Mouse (Mus musculus): Measurements from ENCODE around the gene Slc41a2. TPM values are rescaled to one million over a fixed set of nuclear protein-coding genes. Genes with fewer than 3 reads are reported as not detected.
"Not testable (repeated sequence)": the region's sequence is repeated elsewhere in the genome, so short reads cannot be mapped to it uniquely, and the experiment has no call there.

Slc41a2 gene
- total and polyA plus RNA-seq, 2 experiments from 2014 or later = 11.9 to 42.0 TPM

DNA sequence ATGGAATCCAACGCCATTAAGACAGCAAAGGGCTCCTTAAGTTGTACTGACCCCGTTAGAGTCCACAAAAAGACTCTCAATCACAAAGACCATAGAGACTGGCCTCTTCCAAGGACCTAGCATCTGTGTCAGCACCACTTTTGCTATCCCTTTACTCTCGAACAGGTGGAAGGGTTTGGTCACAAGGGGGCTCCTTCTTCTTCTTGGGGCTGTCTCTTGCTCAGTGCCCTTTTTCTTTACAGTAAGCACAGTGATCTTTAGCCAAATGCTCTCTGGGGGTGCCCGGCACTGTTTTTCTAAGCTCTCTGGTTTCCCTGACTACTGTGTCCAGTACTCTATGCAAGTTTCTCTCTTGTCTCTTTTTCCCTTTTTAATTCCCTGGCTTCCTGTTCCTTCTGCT, 44.8 kb upstream of the Slc41a2 start:
- Histone ChIP-seq H3K4me3 (ENCODE audit: low read depth, low read length) (no peak overlapping the region), H3K4me1 (ENCODE audit: insufficient read depth, low read length) (no peaks in the 10 kb centered on the region), H3K9me3 (ENCODE audit: low read length) (no peaks in the 10 kb centered on the region), H3K4me2 (ENCODE audit: low read depth, low read length, poor library complexity, severe bottlenecking) (no peak overlapping the region), H3K36me3 (ENCODE audit: insufficient read depth, low read length) (no peaks in the 10 kb centered on the region; the same call in 1 of the 2 replicates), H3K27ac (ENCODE audit: low read depth, low read length) (no peak overlapping the region), H3K9ac (replicated peaks; ENCODE audit: low read length, poor library complexity, severe bottlenecking) (no peak overlapping the region), H3K27me3 (ENCODE audit: insufficient read depth, low read length) (no peaks in the 10 kb centered on the region)
- ATAC-seq (ENCODE audit: low FRiP score) = no peak
- no peak for DNase-seq (ENCODE audit: low spot score)
- TF ChIP-seq CTCF (IDR thresholded peaks at IDR 0.05) = no peak
- WGBS = 85% methylated on average over 4 of the region's 4 CpGs

DNA sequence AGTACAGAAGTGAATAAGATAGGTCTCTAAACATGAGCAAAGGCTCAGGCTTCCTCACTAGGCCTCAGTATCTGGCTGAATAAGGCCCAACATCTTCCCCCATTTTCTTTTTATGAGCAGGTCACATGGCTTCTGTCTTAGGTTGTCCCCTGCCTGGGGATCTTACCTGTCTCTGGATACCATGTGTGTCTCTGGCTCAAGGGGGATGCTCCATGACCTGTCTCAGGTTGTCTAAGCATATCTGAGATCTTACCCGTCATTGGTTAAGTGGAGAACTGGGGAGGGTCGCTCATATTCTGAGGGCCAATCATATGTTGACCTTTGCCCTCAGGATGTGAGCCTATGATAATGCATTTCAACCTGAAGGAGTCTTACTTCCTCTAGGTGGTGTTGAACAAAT, 42.8 kb upstream of the Slc41a2 start:
- no peak for DNase-seq (ENCODE audit: low spot score)
- H3K27ac ChIP-seq (ENCODE audit: low read depth, low read length) = no peak overlapping the region
- H3K9me3 ChIP-seq (ENCODE audit: low read length) = no peaks in the 10 kb centered on the region
- H3K9ac ChIP-seq (replicated peaks; ENCODE audit: low read length, poor library complexity, severe bottlenecking) = no peak overlapping the region
- whole genome bisulfite sequencing = 97% methylated on average over 2 of the region's 2 CpGs
- no peak overlapping the region for H3K4me2 ChIP-seq (ENCODE audit: low read depth, low read length, poor library complexity, severe bottlenecking)
- H3K36me3 ChIP-seq (ENCODE audit: insufficient read depth, low read length) = no peaks in the 10 kb centered on the region; the same call in 1 of the 2 replicates
- H3K4me1 ChIP-seq (ENCODE audit: insufficient read depth, low read length) = no peaks in the 10 kb centered on the region
- no peaks in the 10 kb centered on the region for H3K27me3 ChIP-seq (ENCODE audit: insufficient read depth, low read length)
- TF ChIP-seq CTCF (IDR thresholded peaks at IDR 0.05) = no peak
- H3K4me3 ChIP-seq (ENCODE audit: low read depth, low read length) = no peak overlapping the region
- ATAC-seq (ENCODE audit: low FRiP score) = no peak

DNA sequence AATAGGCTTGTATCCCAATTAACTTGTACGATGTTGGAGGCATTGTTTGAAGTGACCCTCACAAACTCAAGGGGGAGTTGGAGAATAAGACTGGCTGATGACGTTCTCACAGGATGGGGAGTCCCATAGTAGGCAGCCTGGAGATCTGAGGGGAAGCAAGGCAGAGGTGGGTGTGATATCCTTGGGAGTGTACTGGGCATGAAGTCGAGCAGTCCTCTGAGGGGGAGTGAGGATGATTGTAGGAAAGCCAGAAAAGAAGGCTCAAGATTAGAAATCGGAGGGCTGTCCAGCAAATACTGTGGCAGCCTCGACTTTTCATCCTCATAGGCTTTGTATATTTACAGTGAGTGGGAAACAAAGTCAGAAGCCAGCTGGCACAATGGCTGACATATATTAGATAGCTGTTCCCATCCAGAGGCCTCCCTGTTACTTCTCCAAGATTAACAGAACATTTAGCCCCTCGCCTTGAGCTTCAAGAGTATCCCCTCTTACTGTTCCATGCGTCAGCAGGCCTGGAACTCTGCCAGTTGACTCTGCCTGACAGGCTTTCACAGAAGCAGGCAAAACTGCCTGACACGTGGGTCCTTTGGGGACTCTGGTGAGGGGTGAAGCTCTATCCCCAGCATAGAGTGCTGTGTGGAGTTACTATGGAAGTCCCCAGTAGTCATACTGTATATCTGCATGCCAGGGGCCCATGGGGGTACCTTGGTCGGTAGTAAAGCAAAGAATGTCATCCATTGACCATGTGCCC, 40.6 kb upstream of the Slc41a2 start:
- ATAC-seq (ENCODE audit: low FRiP score) = no peak

DNA sequence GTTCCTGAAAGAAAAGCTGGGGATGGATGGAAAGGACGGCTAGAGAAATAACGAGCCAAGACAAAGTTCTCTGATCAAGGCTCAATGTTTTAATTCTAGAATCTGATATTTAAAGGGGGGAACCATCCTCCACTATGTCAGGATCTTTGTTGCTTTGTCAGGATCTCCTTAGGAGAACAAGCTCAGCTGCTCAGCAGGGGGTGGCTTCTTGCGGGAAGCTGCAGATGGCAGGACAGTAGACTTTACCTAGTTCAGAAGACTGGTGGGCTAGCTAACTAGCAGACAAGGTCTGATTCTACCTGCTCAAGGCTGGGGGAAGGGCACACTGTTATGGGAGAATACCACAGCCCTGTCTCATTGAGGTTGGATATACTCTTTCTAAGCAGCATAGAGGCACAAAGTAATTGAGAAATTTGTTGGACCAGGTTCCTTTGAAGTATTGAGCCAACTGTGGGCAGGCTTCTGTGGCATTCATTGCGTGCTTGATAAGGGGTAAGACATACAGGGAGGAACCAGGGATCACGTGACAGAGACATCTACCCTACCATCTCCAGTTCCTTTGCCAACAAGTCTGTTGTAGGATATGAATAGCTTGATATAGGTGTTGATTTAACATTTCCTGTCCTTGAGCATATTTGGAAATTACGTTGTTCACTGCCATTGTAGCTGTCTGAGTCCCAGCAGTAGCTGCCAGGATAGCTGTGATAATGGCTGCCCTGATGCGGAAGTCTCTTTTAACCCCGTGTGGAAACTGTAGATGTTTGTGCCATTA, 39.4 kb upstream of the Slc41a2 start:
- Histone ChIP-seq H3K36me3 (ENCODE audit: insufficient read depth, low read length) (peaks cover 11% of the 10 kb centered on the region), H3K4me3 (ENCODE audit: low read depth, low read length) (no peak overlapping the region), H3K9me3 (ENCODE audit: low read length) (no peaks in the 10 kb centered on the region), H3K27me3 (ENCODE audit: insufficient read depth, low read length) (no peaks in the 10 kb centered on the region), H3K27ac (ENCODE audit: low read depth, low read length) (no peak overlapping the region), H3K4me2 (ENCODE audit: low read depth, low read length, poor library complexity, severe bottlenecking) (no peak overlapping the region), H3K9ac (replicated peaks; ENCODE audit: low read length, poor library complexity, severe bottlenecking) (no peak overlapping the region), H3K4me1 (ENCODE audit: insufficient read depth, low read length) (no peaks in the 10 kb centered on the region)
- 93% methylated on average over 8 of the region's 8 CpGs for WGBS
- no peak for TF ChIP-seq CTCF (IDR thresholded peaks at IDR 0.05)
- no peak for ATAC-seq (ENCODE audit: low FRiP score)
- no peak for DNase-seq (ENCODE audit: low spot score)

More for the DNA sequence above, 40.6 kb upstream of the Slc41a2 start:
- H3K4me3 ChIP-seq (ENCODE audit: low read depth, low read length) = no peak overlapping the region
- H3K4me2 ChIP-seq (ENCODE audit: low read depth, low read length, poor library complexity, severe bottlenecking) = no peak overlapping the region
- TF ChIP-seq CTCF (IDR thresholded peaks at IDR 0.05) = no peak
- DNase-seq (ENCODE audit: low spot score) = peak; percentile 61
- H3K9me3 ChIP-seq (ENCODE audit: low read length) = no peaks in the 10 kb centered on the region
- H3K27ac ChIP-seq (ENCODE audit: low read depth, low read length) = no peak overlapping the region
- H3K9ac ChIP-seq (replicated peaks; ENCODE audit: low read length, poor library complexity, severe bottlenecking) = no peak overlapping the region
- H3K36me3 ChIP-seq (ENCODE audit: insufficient read depth, low read length) = peaks cover 10% of the 10 kb centered on the region
- 81% methylated on average over 9 of the region's 9 CpGs for WGBS
- no peaks in the 10 kb centered on the region for H3K27me3 ChIP-seq (ENCODE audit: insufficient read depth, low read length)
- H3K4me1 ChIP-seq (ENCODE audit: insufficient read depth, low read length) = no peaks in the 10 kb centered on the region

DNA sequence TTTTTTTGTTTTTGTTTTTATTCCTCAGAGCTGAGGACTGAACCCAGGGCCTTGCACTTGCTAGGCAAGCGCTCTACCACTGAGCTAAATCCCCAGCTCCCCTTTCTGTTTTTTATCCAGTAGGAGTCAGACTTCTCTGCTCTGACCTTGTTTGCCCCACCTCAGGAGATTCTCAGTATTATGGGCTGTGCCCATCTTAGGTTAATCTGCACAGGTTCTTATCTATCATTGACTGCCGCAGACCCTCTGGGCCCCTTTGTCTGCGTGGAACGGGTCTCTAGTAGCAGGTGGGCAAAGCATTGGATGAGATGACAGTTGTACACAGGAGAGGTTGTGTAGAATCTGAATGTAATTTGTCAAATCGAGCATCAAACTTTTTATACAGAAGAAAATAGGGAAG, 37.8 kb upstream of the Slc41a2 start:
- not testable (repeated sequence) for H3K9me3 ChIP-seq (ENCODE audit: low read length); H3K9ac ChIP-seq (replicated peaks; ENCODE audit: low read length, poor library complexity, severe bottlenecking); H3K27me3 ChIP-seq (ENCODE audit: insufficient read depth, low read length); H3K4me3 ChIP-seq (ENCODE audit: low read depth, low read length); H3K27ac ChIP-seq (ENCODE audit: low read depth, low read length); H3K4me1 ChIP-seq (ENCODE audit: insufficient read depth, low read length); DNase-seq (ENCODE audit: low spot score); ATAC-seq (ENCODE audit: low FRiP score); H3K4me2 ChIP-seq (ENCODE audit: low read depth, low read length, poor library complexity, severe bottlenecking)
- H3K36me3 ChIP-seq (ENCODE audit: insufficient read depth, low read length) = peaks cover 26% of the 10 kb centered on the region
- whole genome bisulfite sequencing = 96% methylated on average over 5 of the region's 5 CpGs

DNA sequence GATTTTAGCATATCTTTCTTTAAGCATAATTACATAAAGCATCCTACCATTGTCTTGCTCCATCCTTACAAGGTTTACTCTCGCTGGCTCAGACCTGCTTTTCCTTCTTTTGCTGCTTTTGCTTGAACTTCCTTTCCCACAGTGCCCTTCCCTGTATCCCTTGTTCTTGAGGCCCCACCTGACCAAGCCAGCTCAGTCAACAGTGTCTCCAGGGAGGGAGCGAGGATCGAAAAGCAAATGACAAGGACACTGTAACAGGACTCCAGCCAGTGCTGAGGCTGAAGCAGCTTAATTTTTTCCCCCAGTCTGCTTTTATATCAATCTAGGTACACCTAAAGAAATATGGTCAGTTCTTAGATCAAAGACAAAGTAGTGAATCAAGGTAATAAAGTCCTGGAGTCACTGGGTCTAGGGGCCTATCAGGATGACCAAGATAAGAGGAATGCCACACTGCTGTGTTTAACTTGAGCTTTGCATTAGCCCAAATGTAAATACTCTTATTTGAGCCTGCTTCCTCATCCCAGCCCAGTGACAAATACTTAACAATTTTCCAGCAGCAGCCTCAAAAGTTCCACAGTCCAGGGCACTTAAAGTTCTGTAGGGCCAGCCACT, 36.5 kb upstream of the Slc41a2 start:
- no peak overlapping the region for H3K4me2 ChIP-seq (ENCODE audit: low read depth, low read length, poor library complexity, severe bottlenecking)
- H3K4me3 ChIP-seq (ENCODE audit: low read depth, low read length) = no peak overlapping the region
- TF ChIP-seq CTCF (IDR thresholded peaks at IDR 0.05) = no peak
- no peaks in the 10 kb centered on the region for H3K27me3 ChIP-seq (ENCODE audit: insufficient read depth, low read length)
- WGBS = 92% methylated on average over 3 of the region's 3 CpGs
- H3K36me3 ChIP-seq (ENCODE audit: insufficient read depth, low read length) = peaks cover 27% of the 10 kb centered on the region
- no peaks in the 10 kb centered on the region for H3K4me1 ChIP-seq (ENCODE audit: insufficient read depth, low read length)
- DNase-seq (ENCODE audit: low spot score) (no peak), ATAC-seq (ENCODE audit: low FRiP score) (no peak)
- no peak overlapping the region for H3K27ac ChIP-seq (ENCODE audit: low read depth, low read length)
- no peak overlapping the region for H3K9ac ChIP-seq (replicated peaks; ENCODE audit: low read length, poor library complexity, severe bottlenecking)
- H3K9me3 ChIP-seq (ENCODE audit: low read length) = no peaks in the 10 kb centered on the region
